Mouse (Mus musculus) MEL (cell line): ENCODE results near the gene Atp8b4.

Experiments used
- CHD2 ChIP-seq: IDR thresholded peaks from 2 replicates; pipeline ENCODE4 v1.6.1; 2011; ENCODE audit warnings: low read length, improper control_type of control experiment
- CTCF ChIP-seq, 3 experiments: IDR thresholded peaks in 2 of 3; conservative IDR thresholded peaks in 1 of 3; 2 replicates each; pipeline ENCODE4 v1.5.1; 2011 to 2012; ENCODE audit warnings: low read length in 3 of 3, low read depth in 2 of 3, mild to moderate bottlenecking in 2 of 3, improper control_type of control experiment in 1 of 3, inconsistent platforms in 1 of 3, mixed read lengths in 1 of 3, moderate library complexity in 1 of 3; ENCODE audit not compliant: control insufficient read depth in 1 of 3, insufficient read depth in 1 of 3, poor library complexity in 1 of 3, severe bottlenecking in 1 of 3
- EP300 ChIP-seq, 2 experiments: IDR thresholded peaks; 2 replicates each; pipeline ENCODE4 v1.6.1; 2011; ENCODE audit warnings: improper control_type of control experiment in 2 of 2, low read length in 2 of 2, low read depth in 1 of 2, mild to moderate bottlenecking in 1 of 2
- HCFC1 ChIP-seq: IDR thresholded peaks from 2 replicates; pipeline ENCODE4 v1.6.1; 2012; ENCODE audit warnings: low read depth, mild to moderate bottlenecking, inconsistent platforms, low read length, improper control_type of control experiment, moderate library complexity
- JUND ChIP-seq: IDR thresholded peaks from 2 replicates; pipeline ENCODE4 v1.6.1; 2011; ENCODE audit warnings: low read depth, mild to moderate bottlenecking, improper control_type of control experiment, low read length
- NRF1 ChIP-seq: IDR thresholded peaks from 2 replicates; pipeline ENCODE4 v1.6.1; 2014; ENCODE audit warnings: low read depth, mild to moderate bottlenecking, inconsistent platforms, low read length, improper control_type of control experiment, moderate library complexity; ENCODE audit not compliant: poor library complexity, insufficient read depth, severe bottlenecking
- POLR2A ChIP-seq, 2 experiments: IDR thresholded peaks; 2 replicates each; pipeline ENCODE4 v1.6.1; 2011 to 2012; ENCODE audit warnings: low read length in 2 of 2, mild to moderate bottlenecking in 2 of 2, control low read depth in 1 of 2, improper control_type of control experiment in 1 of 2, low read depth in 1 of 2, moderate library complexity in 1 of 2; ENCODE audit not compliant: control insufficient read depth in 1 of 2, insufficient read depth in 1 of 2, poor library complexity in 1 of 2
- RAD21 ChIP-seq: IDR thresholded peaks from 2 replicates; pipeline ENCODE4 v1.6.1; 2011; ENCODE audit warnings: mild to moderate bottlenecking, low read depth, low read length, improper control_type of control experiment
- RCOR1 ChIP-seq: IDR thresholded peaks from 2 replicates; pipeline ENCODE4 v1.6.1; 2012; ENCODE audit warnings: low read depth, mild to moderate bottlenecking, inconsistent platforms, low read length, improper control_type of control experiment
- ZNF384 ChIP-seq: IDR thresholded peaks from 2 replicates; pipeline ENCODE4 v1.6.1; 2012; ENCODE audit warnings: low read depth, mild to moderate bottlenecking, inconsistent platforms, low read length, improper control_type of control experiment

GRCm38 (mm10) chr2:126399017-126399416 lies 101.5 kb downstream of the Atp8b4 start:
- TF ChIP-seq JUND, result no peak
- TF ChIP-seq EP300 (IDR thresholded peaks at IDR 0.05; ENCODE audit: low read depth in 1 of 2, low read length in 2 of 2), result no peak
- TF ChIP-seq CTCF (IDR thresholded peaks at IDR 0.05 in 2 of 3, conservative IDR thresholded peaks at IDR 0.05 in 1 of 3; ENCODE audit: control insufficient read depth in 1 of 3, insufficient read depth in 1 of 3, low read depth in 2 of 3, low read length in 3 of 3, poor library complexity in 1 of 3, severe bottlenecking in 1 of 3), result no peak
- no peak for TF ChIP-seq ZNF384
- no peak for TF ChIP-seq NRF1
- TF ChIP-seq HCFC1, result no peak
- no peak for TF ChIP-seq CHD2
- no peak for TF ChIP-seq RCOR1
- TF ChIP-seq POLR2A (IDR thresholded peaks at IDR 0.05; ENCODE audit: control insufficient read depth in 1 of 2, insufficient read depth in 1 of 2, low read depth in 1 of 2, low read length in 2 of 2, poor library complexity in 1 of 2), result no peak
- TF ChIP-seq RAD21, result no peak
